Mouse (Mus musculus) ovary, postnatal 10 days (tissue): ENCODE data around the gene Aprt.
"Not testable (repeated sequence)": the region's sequence is repeated elsewhere in the genome, so short reads cannot be mapped to it uniquely, and the experiment has no call there.

Source experiments
- DNase-seq: peaks from one replicate; pipeline ENCODE4 v3.0.0; 2022; ENCODE audit warnings: low spot score

Gene Aprt

GRCm38 (mm10) chr8:122586171-122586570, 9.5 kb upstream of the Aprt start:
- no peak for DNase-seq

- DNase-seq, result no peak
Observed at GRCm38 (mm10) chr8:122585411-122585891, 8.7 kb upstream of the Aprt start.

GRCm38 (mm10) chr8:122584981-122585380, 8.3 kb upstream of the Aprt start:
- no peak for DNase-seq

GRCm38 (mm10) chr8:122580926-122581325, 4.2 kb upstream of the Aprt start:
- no peak for DNase-seq

GRCm38 (mm10) chr8:122579196-122579595, 2.5 kb upstream of the Aprt start:
- DNase-seq, result no peak

GRCm38 (mm10) chr8:122577116-122577515, 407 bp upstream of the Aprt start:
- no peak for DNase-seq

GRCm38 (mm10) chr8:122575735-122576647, 718 bp downstream of the Aprt start:
- DNase-seq, result no peak

GRCm38 (mm10) chr8:122575286-122575685, 1.4 kb downstream of the Aprt start:
- no peak for DNase-seq

GRCm38 (mm10) chr8:122574667-122575251, 1.9 kb downstream of the Aprt start:
- DNase-seq, result no peak

GRCm38 (mm10) chr8:122574264-122574663, 2.4 kb downstream of the Aprt start:
- DNase-seq, result no peak

- DNase-seq, result no peak
Observed at GRCm38 (mm10) chr8:122573577-122573976, 3.1 kb downstream of the Aprt start.

- DNase-seq, result not testable (repeated sequence)
Observed at GRCm38 (mm10) chr8:122573176-122573575, 3.5 kb downstream of the Aprt start.

GRCm38 (mm10) chr8:122572751-122573150, 4.0 kb downstream of the Aprt start:
- DNase-seq, result no peak

GRCm38 (mm10) chr8:122571750-122572267, 4.9 kb downstream of the Aprt start:
- no peak for DNase-seq

- DNase-seq, result no peak
Observed at GRCm38 (mm10) chr8:122571153-122571552, 5.6 kb downstream of the Aprt start.

GRCm38 (mm10) chr8:122569996-122570395, 6.7 kb downstream of the Aprt start:
- DNase-seq, result no peak

- DNase-seq, result no peak
Observed at GRCm38 (mm10) chr8:122569329-122569728, 7.4 kb downstream of the Aprt start.

- DNase-seq, result no peak
Observed at GRCm38 (mm10) chr8:122568881-122569309, 7.8 kb downstream of the Aprt start.

- DNase-seq, result no peak
Observed at GRCm38 (mm10) chr8:122568109-122568504, 8.6 kb downstream of the Aprt start.

GRCm38 (mm10) chr8:122567361-122568108, 9.2 kb downstream of the Aprt start, which contains the start of gene Cdt1:
Gene Cdt1, plus strand, starts transcription at chr8:122568015.
- DNase-seq, result peak; percentile 93

- DNase-seq, result no peak
Observed at GRCm38 (mm10) chr8:122566766-122567165, 9.9 kb downstream of the Aprt start.
